Mouse (Mus musculus): ENCODE results near the gene Npb. TPM values are rescaled to one million over a fixed set of nuclear protein-coding genes. Genes with fewer than 3 reads are reported as not detected.
"Not testable (repeated sequence)": the region's sequence is repeated elsewhere in the genome, so short reads cannot be mapped to it uniquely, and the experiment has no call there.

Gene Npb
- polyA plus RNA-seq, 3 experiments from 2014 or later = 0.67 to 1.4 TPM; not detected in 1

DNA sequence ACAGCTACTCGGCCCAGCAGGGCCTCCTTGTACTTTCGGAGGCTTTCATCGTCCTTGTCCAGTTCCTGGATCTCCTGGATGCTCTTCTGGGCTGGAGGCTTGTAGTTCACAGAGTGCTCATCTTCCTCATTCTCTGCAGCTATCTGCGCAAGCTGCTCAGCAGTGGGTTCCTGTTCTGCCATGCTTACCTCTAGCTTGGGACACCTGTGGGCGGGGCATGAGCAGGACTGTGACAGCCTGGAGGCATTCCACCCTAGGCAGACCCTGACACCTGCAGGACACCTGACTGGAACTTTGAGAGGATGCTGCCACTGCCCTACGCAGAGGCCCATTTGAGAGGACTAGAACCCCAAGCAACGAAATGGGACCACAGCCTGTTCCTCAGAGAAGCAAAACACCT, 28.1 kb upstream of the Npb start:
- ATAC-seq = no peak

- ATAC-seq = no peak
Observed at GRCm38 (mm10) chr11:120580871-120581331, 27.4 kb upstream of the Npb start.

GRCm38 (mm10) chr11:120581490-120582267, 26.6 kb upstream of the Npb start, which contains the start of gene Arhgdia:
Gene Arhgdia (minus strand): TSS chr11:120581624.
- ATAC-seq = peak; percentile 70

DNA sequence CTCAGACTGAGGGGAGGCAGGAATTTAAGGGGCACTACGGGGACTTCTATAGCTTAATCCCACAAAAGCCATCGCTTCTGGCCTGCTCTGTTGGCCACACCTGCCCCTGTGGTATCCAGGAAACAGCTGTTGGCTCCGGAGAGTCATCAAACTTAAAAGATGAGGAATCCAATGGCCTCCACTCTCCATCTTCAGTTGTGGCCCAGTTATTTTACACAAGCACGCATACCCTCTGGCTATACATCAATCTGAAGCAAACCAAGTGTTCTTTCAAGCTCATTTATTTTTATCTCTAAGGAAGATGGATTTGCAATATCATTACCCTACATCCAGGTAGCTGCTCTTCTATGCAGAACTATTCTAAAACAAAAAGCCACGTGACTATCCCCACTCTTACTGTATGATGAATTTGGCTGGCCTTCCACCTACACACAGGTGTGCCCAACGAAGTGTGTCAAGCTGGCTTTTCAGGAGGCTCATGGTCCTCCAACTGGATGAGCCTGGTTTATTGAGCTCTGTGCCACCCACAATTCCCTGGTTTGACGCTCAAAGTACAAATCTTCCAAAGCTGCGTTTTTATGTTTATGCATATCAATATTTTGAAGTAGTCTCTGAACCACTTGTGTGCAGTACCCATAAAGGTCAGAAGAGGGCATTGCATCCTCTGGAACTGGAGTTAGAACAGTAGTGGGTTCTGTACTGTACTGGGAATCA, 25.9 kb upstream of the Npb start:
- no peak for ATAC-seq

GRCm38 (mm10) chr11:120582982-120583293, 25.3 kb upstream of the Npb start:
- not testable (repeated sequence) for ATAC-seq

DNA sequence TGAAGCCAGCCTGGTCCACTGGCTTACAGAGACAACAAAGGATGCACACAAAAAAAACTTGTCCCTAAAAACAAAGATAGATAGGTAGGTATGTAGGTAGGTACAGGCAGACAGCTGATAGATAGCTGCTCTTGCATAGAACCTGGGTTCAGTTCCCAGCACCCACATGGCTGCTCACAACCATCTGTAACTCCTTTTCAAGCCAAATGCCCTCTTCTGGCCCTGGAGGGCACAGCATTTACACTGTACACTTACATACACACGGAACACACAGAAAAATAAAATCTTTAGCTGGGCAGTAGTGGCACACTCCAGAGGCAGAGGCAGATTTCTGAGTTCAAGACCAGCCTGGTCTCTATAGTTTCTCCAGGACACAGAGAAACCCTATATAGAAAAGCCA, 24.3 kb upstream of the Npb start:
- ATAC-seq = no peak

DNA sequence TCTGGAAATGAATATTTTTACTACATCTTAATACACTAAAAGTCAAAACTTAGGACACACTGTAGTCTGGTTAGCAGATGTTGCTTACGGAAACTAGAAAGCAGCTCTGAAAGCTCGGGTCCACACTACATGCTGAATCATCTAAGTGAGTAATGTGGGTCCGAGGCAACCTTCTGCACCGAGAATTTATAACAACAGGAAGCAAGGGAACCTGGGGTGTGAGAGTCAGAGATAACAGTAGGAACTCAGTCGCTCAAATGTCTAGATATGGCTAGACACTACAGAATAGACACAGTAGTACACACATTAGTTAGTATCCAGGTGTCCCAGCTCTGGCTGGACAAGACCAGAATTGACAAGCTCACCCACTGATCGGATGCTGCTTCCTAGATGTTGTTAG, 19.7 kb upstream of the Npb start:
- ATAC-seq = no peak

DNA sequence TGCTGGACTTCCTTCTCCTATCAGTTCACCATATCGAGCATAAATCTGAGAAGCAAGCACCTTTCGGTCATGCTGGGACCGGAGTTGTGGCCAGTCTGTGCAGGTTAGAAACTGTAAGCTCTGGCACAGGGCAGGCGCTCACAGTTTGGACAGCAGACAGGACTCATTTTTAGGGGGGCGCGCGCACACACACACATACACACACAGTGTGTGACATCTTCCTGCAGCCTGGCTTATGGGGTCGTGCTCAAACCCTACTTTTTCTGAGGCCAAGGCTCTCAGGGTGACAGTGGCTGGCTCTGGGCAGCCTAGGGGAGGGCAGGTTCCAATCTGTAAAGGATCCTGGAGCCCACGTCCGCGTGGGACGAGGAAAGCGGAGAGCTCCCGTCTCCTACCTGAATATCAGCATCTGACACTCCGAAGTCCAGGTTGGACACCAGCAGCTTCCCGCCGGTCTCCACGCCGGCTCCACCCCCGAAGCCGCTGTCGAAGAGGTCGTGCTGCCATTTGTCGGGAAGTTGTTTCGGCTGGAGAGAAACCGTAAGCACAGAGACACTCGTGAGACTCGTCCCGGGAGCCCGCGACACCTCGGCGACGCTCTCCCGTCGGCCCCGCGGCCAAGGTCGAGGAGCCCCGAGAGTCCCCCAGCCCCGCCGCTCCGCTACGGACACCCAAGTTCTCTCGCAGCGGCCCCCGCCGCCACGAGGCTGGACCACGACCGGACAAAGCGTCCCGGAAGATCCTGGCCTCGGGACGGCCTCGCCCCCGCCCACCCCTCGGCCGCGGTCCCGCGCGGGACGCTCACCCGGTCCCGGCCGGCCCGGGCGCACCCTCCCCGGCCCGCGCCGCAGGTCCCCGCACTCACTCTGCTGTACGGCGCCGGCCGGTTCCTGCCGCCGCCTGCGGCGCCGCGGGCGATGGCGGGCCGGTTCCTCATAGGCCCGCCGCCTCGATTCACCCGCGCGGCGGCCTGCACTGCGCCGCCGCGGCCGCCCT, 10.7 kb upstream of the Npb start:
- peak; percentile 19 for ATAC-seq

GRCm38 (mm10) chr11:120598283-120598989, 9.8 kb upstream of the Npb start, which contains the start of the genes Alyref and Anapc11:
Gene Alyref (minus strand): TSS chr11:120598365.
Gene Anapc11 (plus strand): TSS chr11:120598421.
- ATAC-seq = peak; percentile 88

DNA sequence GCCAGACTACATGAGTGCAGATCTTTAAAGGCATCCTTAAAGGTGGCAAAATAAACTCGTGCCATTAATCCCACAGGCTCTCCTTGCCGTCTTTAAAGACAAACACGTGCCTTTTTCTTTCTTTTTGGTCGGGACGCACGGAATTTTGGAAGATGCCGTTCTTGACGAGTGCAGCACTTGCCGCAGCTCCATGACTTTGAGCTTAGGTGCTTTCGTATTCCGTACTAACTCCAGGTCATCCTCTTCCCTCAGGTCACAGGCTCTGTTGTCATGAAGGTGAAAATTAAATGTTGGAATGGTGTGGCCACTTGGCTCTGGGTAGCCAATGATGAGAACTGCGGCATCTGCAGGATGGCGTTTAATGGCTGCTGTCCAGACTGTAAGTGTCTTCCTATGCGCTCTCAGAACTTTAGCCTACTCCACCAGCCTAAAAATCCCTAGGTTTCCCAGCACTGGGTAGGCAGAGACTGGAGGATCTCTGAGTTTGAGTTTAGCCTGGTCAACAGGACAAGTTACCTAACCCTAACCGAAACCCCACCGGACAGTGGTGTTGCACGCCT, 9.2 kb upstream of the Npb start:
- ATAC-seq = no peak

DNA sequence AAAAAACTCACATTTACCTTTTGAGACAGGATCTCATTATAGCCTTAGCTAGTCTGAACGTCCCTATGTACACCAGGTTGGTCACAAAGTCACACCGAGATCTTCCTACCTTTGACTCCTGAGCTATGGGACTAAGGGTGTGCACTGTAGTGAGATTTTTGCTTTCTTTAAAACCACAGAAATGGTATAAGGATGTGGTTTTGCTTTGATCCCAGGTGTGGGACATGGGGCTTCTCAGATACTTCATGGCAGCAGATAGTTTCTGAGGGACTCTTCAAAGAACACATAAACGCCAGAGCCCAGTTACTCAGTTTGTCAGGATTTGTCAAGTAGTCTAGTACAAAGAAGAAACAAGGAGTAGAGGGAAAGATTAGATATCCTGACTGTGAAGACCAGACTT, 7.6 kb upstream of the Npb start:
- peak; percentile 49 for ATAC-seq

DNA sequence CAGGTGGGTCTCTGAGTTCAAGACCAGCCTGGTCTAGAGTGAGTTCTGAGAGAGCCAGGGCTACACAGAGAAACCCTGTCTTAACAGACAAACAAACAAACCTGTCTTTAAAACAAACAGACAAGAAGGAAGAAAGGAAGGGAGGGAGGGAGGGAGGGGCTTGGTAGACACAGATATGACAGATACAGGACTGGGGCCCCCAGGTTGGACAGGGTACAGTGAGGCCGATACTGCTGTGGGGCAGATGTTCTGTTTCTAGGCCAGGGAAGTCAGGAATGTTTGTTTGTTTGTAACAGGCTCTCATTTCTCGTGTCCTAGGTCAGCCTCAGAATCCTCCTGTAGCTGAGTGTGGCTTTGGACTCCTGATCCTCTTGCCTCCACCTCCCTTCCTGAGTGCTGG, 4.7 kb upstream of the Npb start:
- ATAC-seq = no peak

GRCm38 (mm10) chr11:120605667-120606066, 2.6 kb upstream of the Npb start:
- no peak for ATAC-seq

GRCm38 (mm10) chr11:120606764-120607163, 1.5 kb upstream of the Npb start:
- ATAC-seq = no peak

GRCm38 (mm10) chr11:120609250-120609649, 973 bp downstream of the Npb start:
- ATAC-seq = no peak

- ATAC-seq = no peak
Observed at GRCm38 (mm10) chr11:120610477-120611046, 2.3 kb downstream of the Npb start.

DNA sequence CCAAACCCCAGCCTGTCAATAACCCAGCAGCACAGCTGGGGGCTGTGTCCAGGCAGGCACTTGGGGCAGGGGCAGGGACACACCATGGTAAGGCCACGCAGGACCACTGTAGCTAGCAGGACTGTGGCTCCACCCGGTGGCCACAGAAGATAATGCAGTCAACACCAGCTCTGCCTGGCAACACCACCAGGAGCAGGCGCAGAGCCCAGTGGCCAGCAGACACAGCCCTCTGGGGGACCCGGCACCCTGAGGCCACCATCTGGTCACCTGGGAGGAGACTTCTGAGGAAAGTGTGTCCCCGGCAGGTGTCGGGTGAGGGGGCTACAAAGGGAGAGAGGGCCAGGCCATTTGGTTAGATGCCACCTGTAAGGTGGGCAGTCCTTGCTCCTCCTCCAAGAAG, 4.5 kb downstream of the Npb start:
- peak; percentile 57 for ATAC-seq

GRCm38 (mm10) chr11:120613481-120613972, 5.2 kb downstream of the Npb start:
- ATAC-seq = no peak

GRCm38 (mm10) chr11:120613976-120614375, 5.7 kb downstream of the Npb start:
- no peak for ATAC-seq

DNA sequence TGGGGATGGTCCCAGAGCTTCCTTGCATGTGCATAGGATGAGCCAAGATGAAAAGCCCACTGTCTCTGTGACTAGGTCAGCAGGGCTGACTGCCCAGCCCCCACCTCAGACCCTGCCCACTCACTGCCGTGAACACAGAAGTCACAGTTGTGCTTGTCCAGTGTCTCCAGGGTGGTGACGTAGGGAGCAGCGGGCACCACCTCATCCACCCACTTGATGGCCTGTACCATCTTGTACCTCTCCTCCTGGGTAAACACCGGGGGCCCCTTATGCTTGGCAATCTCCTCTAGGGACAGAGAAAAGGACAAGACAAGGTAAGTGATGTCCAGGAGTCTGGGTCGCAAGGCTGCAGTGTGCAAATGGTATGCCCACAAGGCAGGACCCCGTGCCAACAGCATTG, 6.9 kb downstream of the Npb start:
- no peak for ATAC-seq

- no peak for ATAC-seq
Observed at GRCm38 (mm10) chr11:120615606-120616203, 7.4 kb downstream of the Npb start.

Measured in inflammation-experienced regulatory T-cells, adult 6 months (primary cell).